Mouse (Mus musculus): Measurements from ENCODE around the gene Gm42742. TPM values are rescaled to one million over a fixed set of nuclear protein-coding genes. Genes with fewer than 3 reads are reported as not detected.

The Gm42742 gene
- polyA plus RNA-seq, 1 experiment from 2014 or later = 21.9 TPM

- Histone ChIP-seq H3K4me3 (ENCODE audit: low read length) (no peak overlapping the region), H3K27me3 (replicated peaks; ENCODE audit: control insufficient read depth, insufficient read depth, low read length) (no peaks in the 10 kb centered on the region), H3K9ac (ENCODE audit: low read depth, low read length) (peak overlapping the region; percentile 49), H3K9me3 (ENCODE audit: control insufficient read depth, low read length) (no peaks in the 10 kb centered on the region), H3K36me3 (ENCODE audit: control insufficient read depth, insufficient read depth, low read length) (peaks cover 3% of the 10 kb centered on the region; the same call in 1 of the 2 replicates), H3K4me1 (ENCODE audit: control insufficient read depth, insufficient read depth, low read length) (peaks cover 22% of the 10 kb centered on the region), H3K27ac (ENCODE audit: low read length) (peak overlapping the region; percentile 95), H3K4me2 (ENCODE audit: low read depth, low read length) (0 out of 2 replicates have a peak overlapping the region, but pooled peaks have one; percentile 15)
- ATAC-seq = peak; percentile 24
- WGBS = 80% methylated on average over 17 of the region's 17 CpGs
Observed at GRCm38 (mm10) chr7:127009307-127010085, 11.4 kb downstream of the Gm42742 start.

- Histone ChIP-seq H3K4me3 (ENCODE audit: low read length) (0 out of 2 replicates have a peak overlapping the region, but pooled peaks have one; percentile 4), H3K4me2 (ENCODE audit: low read depth, low read length) (peak overlapping the region; percentile 13; the same call in 1 of the 2 replicates), H3K27me3 (replicated peaks; ENCODE audit: control insufficient read depth, insufficient read depth, low read length) (no peaks in the 10 kb centered on the region), H3K9ac (ENCODE audit: low read depth, low read length) (peak overlapping the region; percentile 49), H3K4me1 (ENCODE audit: control insufficient read depth, insufficient read depth, low read length) (peaks cover 22% of the 10 kb centered on the region), H3K36me3 (ENCODE audit: control insufficient read depth, insufficient read depth, low read length) (peaks cover 3% of the 10 kb centered on the region; the same call in 1 of the 2 replicates), H3K27ac (ENCODE audit: low read length) (peak overlapping the region; percentile 95), H3K9me3 (ENCODE audit: control insufficient read depth, low read length) (no peaks in the 10 kb centered on the region)
- peak; percentile 96 for ATAC-seq
- WGBS = 32% methylated on average over 9 of the region's 9 CpGs
Observed at GRCm38 (mm10) chr7:127008239-127009019, 12.5 kb downstream of the Gm42742 start.

GRCm38 (mm10) chr7:127007313-127008024 is 13.4 kb downstream of the Gm42742 start:
- Histone ChIP-seq H3K4me3 (ENCODE audit: low read length) (no peak overlapping the region), H3K4me1 (ENCODE audit: control insufficient read depth, insufficient read depth, low read length) (peaks cover 22% of the 10 kb centered on the region), H3K9ac (ENCODE audit: low read depth, low read length) (no peak overlapping the region), H3K36me3 (ENCODE audit: control insufficient read depth, insufficient read depth, low read length) (no peaks in the 10 kb centered on the region), H3K9me3 (ENCODE audit: control insufficient read depth, low read length) (no peaks in the 10 kb centered on the region), H3K27ac (ENCODE audit: low read length) (peak overlapping the region; percentile 95; the same call in 1 of the 2 replicates), H3K4me2 (ENCODE audit: low read depth, low read length) (no peak overlapping the region), H3K27me3 (replicated peaks; ENCODE audit: control insufficient read depth, insufficient read depth, low read length) (no peaks in the 10 kb centered on the region)
- ATAC-seq = no peak
- 85% methylated on average over 6 of the region's 6 CpGs for WGBS

- Histone ChIP-seq H3K9me3 (ENCODE audit: control insufficient read depth, low read length) (no peaks in the 10 kb centered on the region), H3K27me3 (replicated peaks; ENCODE audit: control insufficient read depth, insufficient read depth, low read length) (no peaks in the 10 kb centered on the region), H3K4me1 (ENCODE audit: control insufficient read depth, insufficient read depth, low read length) (peaks cover 10% of the 10 kb centered on the region), H3K36me3 (ENCODE audit: control insufficient read depth, insufficient read depth, low read length) (no peaks in the 10 kb centered on the region), H3K9ac (ENCODE audit: low read depth, low read length) (no peak overlapping the region), H3K4me2 (ENCODE audit: low read depth, low read length) (no peak overlapping the region; the same call in 1 of the 2 replicates), H3K27ac (ENCODE audit: low read length) (peak overlapping the region; percentile 5), H3K4me3 (ENCODE audit: low read length) (no peak overlapping the region)
- WGBS = 72% methylated on average over 4 of the region's 4 CpGs
- no peak for ATAC-seq
Observed at GRCm38 (mm10) chr7:127004122-127004875, 16.6 kb downstream of the Gm42742 start.

GRCm38 (mm10) chr7:127003620-127004019 is 17.3 kb downstream of the Gm42742 start:
- Histone ChIP-seq H3K4me3 (ENCODE audit: low read length) (peak overlapping the region; percentile 16; the same call in 1 of the 2 replicates), H3K27me3 (replicated peaks; ENCODE audit: control insufficient read depth, insufficient read depth, low read length) (no peaks in the 10 kb centered on the region), H3K4me1 (ENCODE audit: control insufficient read depth, insufficient read depth, low read length) (peaks cover 5% of the 10 kb centered on the region), H3K9me3 (ENCODE audit: control insufficient read depth, low read length) (no peaks in the 10 kb centered on the region), H3K9ac (ENCODE audit: low read depth, low read length) (no peak overlapping the region), H3K4me2 (ENCODE audit: low read depth, low read length) (peak overlapping the region; percentile 35), H3K36me3 (ENCODE audit: control insufficient read depth, insufficient read depth, low read length) (no peaks in the 10 kb centered on the region), H3K27ac (ENCODE audit: low read length) (peak overlapping the region; percentile 60)
- peak; percentile 77 for ATAC-seq
- 67% methylated on average over 5 of the region's 5 CpGs for WGBS

GRCm38 (mm10) chr7:126999568-126999967 is 21.3 kb downstream of the Gm42742 start:
- Histone ChIP-seq H3K4me3 (ENCODE audit: low read length) (no peak overlapping the region), H3K9me3 (ENCODE audit: control insufficient read depth, low read length) (no peaks in the 10 kb centered on the region), H3K4me1 (ENCODE audit: control insufficient read depth, insufficient read depth, low read length) (no peaks in the 10 kb centered on the region), H3K36me3 (ENCODE audit: control insufficient read depth, insufficient read depth, low read length) (peaks cover 12% of the 10 kb centered on the region), H3K27me3 (replicated peaks; ENCODE audit: control insufficient read depth, insufficient read depth, low read length) (no peaks in the 10 kb centered on the region), H3K9ac (ENCODE audit: low read depth, low read length) (no peak overlapping the region), H3K27ac (ENCODE audit: low read length) (no peak overlapping the region), H3K4me2 (ENCODE audit: low read depth, low read length) (no peak overlapping the region)
- 75% methylated on average over 10 of the region's 10 CpGs for whole genome bisulfite sequencing
- ATAC-seq = no peak

- no peaks in the 10 kb centered on the region for H3K4me1 ChIP-seq (ENCODE audit: control insufficient read depth, insufficient read depth, low read length)
- H3K9me3 ChIP-seq (ENCODE audit: control insufficient read depth, low read length) = no peaks in the 10 kb centered on the region
- H3K9ac ChIP-seq (ENCODE audit: low read depth, low read length) = no peak overlapping the region
- no peak overlapping the region for H3K4me3 ChIP-seq (ENCODE audit: low read length)
- H3K4me2 ChIP-seq (ENCODE audit: low read depth, low read length) = no peak overlapping the region
- ATAC-seq = no peak
- no peak overlapping the region for H3K27ac ChIP-seq (ENCODE audit: low read length)
- H3K27me3 ChIP-seq (replicated peaks; ENCODE audit: control insufficient read depth, insufficient read depth, low read length) = no peaks in the 10 kb centered on the region
- 83% methylated on average over 4 of the region's 4 CpGs for WGBS
- H3K36me3 ChIP-seq (ENCODE audit: control insufficient read depth, insufficient read depth, low read length) = peaks cover 12% of the 10 kb centered on the region
Observed at GRCm38 (mm10) chr7:126996449-126996848, 24.4 kb downstream of the Gm42742 start.

GRCm38 (mm10) chr7:126988816-126989215 is 32.1 kb downstream of the Gm42742 start:
- ATAC-seq = no peak
- no peaks in the 10 kb centered on the region for H3K27me3 ChIP-seq (replicated peaks; ENCODE audit: control insufficient read depth, insufficient read depth, low read length)
- no peaks in the 10 kb centered on the region for H3K36me3 ChIP-seq (ENCODE audit: control insufficient read depth, insufficient read depth, low read length)
- peaks cover 3% of the 10 kb centered on the region; the same call in 1 of the 2 replicates for H3K4me1 ChIP-seq (ENCODE audit: control insufficient read depth, insufficient read depth, low read length)
- H3K9ac ChIP-seq (ENCODE audit: low read depth, low read length) = no peak overlapping the region
- WGBS = 69% methylated on average over 8 of the region's 8 CpGs
- no peaks in the 10 kb centered on the region for H3K9me3 ChIP-seq (ENCODE audit: control insufficient read depth, low read length)
- no peak overlapping the region for H3K4me2 ChIP-seq (ENCODE audit: low read depth, low read length)
- H3K4me3 ChIP-seq (ENCODE audit: low read length) = no peak overlapping the region
- no peak overlapping the region for H3K27ac ChIP-seq (ENCODE audit: low read length)

Data from intestine, embryonic 16.5 days (tissue).